Mouse (Mus musculus) CD4-positive, CD25-positive, alpha-beta regulatory T cell, adult 2 months (primary cell): ENCODE results near the gene Myh9.

Experiments used
- DNase-seq: peaks from one replicate; pipeline ENCODE4 v3.0.0-alpha.2; 2012; ENCODE audit warnings: low read depth, low spot score

Gene Myh9

GRCm38 (mm10) chr15:77789186-77789585 lies 52.8 kb downstream of the Myh9 start:
- peak; percentile 63 for DNase-seq

- DNase-seq = no peak
Observed at GRCm38 (mm10) chr15:77788356-77788755, 53.6 kb downstream of the Myh9 start.

GRCm38 (mm10) chr15:77785807-77786206 lies 56.2 kb downstream of the Myh9 start:
- no peak for DNase-seq

- no peak for DNase-seq
Observed at GRCm38 (mm10) chr15:77784039-77784824, 57.7 kb downstream of the Myh9 start.

GRCm38 (mm10) chr15:77782449-77783014 lies 59.4 kb downstream of the Myh9 start:
- peak; percentile 76 for DNase-seq

- DNase-seq = peak; percentile 92
Observed at GRCm38 (mm10) chr15:77775186-77775963, 66.6 kb downstream of the Myh9 start.

- DNase-seq = no peak
Observed at GRCm38 (mm10) chr15:77774303-77774702, 67.7 kb downstream of the Myh9 start.

GRCm38 (mm10) chr15:77773099-77773915 lies 68.7 kb downstream of the Myh9 start:
- no peak for DNase-seq

GRCm38 (mm10) chr15:77770942-77771341 lies 71.0 kb downstream of the Myh9 start:
- DNase-seq = no peak

- DNase-seq = no peak
Observed at GRCm38 (mm10) chr15:77770341-77770740, 71.6 kb downstream of the Myh9 start.

- no peak for DNase-seq
Observed at GRCm38 (mm10) chr15:77766981-77767380, 75.0 kb downstream of the Myh9 start.

- DNase-seq = no peak
Observed at GRCm38 (mm10) chr15:77765484-77766093, 76.4 kb downstream of the Myh9 start.

- no peak for DNase-seq
Observed at GRCm38 (mm10) chr15:77764391-77765006, 77.5 kb downstream of the Myh9 start.

- no peak for DNase-seq
Observed at GRCm38 (mm10) chr15:77763702-77764101, 78.3 kb downstream of the Myh9 start.

GRCm38 (mm10) chr15:77763050-77763449 lies 78.9 kb downstream of the Myh9 start:
- no peak for DNase-seq

GRCm38 (mm10) chr15:77761561-77762380 lies 80.2 kb downstream of the Myh9 start:
- DNase-seq = peak; percentile 80

GRCm38 (mm10) chr15:77761083-77761482 lies 80.9 kb downstream of the Myh9 start:
- no peak for DNase-seq

GRCm38 (mm10) chr15:77760037-77760436 lies 81.9 kb downstream of the Myh9 start:
- DNase-seq = no peak

GRCm38 (mm10) chr15:77757586-77758226 lies 84.3 kb downstream of the Myh9 start:
- peak; percentile 57 for DNase-seq
